ENCODE assay signal across 8 mouse cellular contexts in the genomic region with DNA sequence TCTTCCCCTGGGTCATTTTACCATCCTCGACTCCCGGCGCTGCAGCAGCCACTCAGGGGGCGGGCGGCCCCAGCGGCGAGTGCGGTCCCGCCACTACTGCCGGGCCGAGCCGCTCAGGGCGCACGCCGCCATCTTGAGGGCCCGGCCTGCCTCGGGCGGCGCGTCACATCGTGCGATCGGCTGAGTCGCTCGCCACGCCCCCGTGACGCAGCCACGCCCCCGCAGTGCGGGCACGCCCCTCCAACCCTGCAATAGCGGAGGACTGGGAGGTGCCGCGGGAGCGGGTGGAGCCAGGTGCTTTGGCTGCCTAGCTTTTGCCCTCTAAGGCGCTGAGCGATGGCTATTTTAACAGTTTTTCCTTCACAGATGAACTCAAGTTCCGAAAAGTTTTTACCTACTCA. TPM values are rescaled to one million over a fixed set of nuclear protein-coding genes. Genes with fewer than 3 reads are reported as not detected.
DNase-seq lines count a peak whose midpoint lies in the region; ATAC-seq and TF ChIP-seq lines count a peak whose summit lies in the region.

Gene Mfsd14a (minus strand): TSS at position 215 of the 401 bp plus-strand sequence.

- TF ChIP-seq CTCF in bone marrow macrophage, adult 2 months (IDR thresholded peaks at IDR 0.05; ENCODE audit: low read depth, low read length): no peak
- no peak for TF ChIP-seq CTCF in embryonic fibroblast, embryonic 13.5 days (IDR thresholded peaks at IDR 0.05; ENCODE audit: borderline replicate concordance, insufficient read depth, low read length)

- peak within 1 kb of the TSS; percentile 95 for H3K4me3 ChIP-seq in bone marrow macrophage, adult 2 months (ENCODE audit: insufficient read depth, low read length)
- H3K4me3 ChIP-seq in embryonic fibroblast, embryonic 13.5 days (ENCODE audit: insufficient read depth, low read length): peak within 1 kb of the TSS; percentile 100
- peak within 1 kb of the TSS; percentile 98 for H3K4me3 ChIP-seq in kidney, embryonic 14.5 days (ENCODE audit: low read length)
- H3K4me3 ChIP-seq in limb, embryonic 15.5 days: peak within 1 kb of the TSS; percentile 97

- peak within 1 kb of the TSS; percentile 54 for H3K4me2 ChIP-seq in kidney, embryonic 14.5 days (replicated peaks; ENCODE audit: low read depth, low read length)
- peak within 1 kb of the TSS; percentile 57 for H3K4me2 ChIP-seq in limb, embryonic 15.5 days

- DNase-seq in A20 (ENCODE audit: low read depth, low spot score): peak; percentile 98
- peak; percentile 98 to 99 for DNase-seq in heart, adult 9 months (ENCODE audit: low spot score in 2 of 2)
- DNase-seq in monocyte, adult 2 months (ENCODE audit: low read depth in 1 of 2, low spot score in 2 of 2): peak; percentile 94 to 99
- DNase-seq in spleen, postnatal 36 days (ENCODE audit: low spot score in 2 of 2): peak; percentile 99

- TF ChIP-seq POLR2A in bone marrow macrophage, adult 2 months (IDR thresholded peaks at IDR 0.05; ENCODE audit: borderline replicate concordance, low read depth, low read length): peak; percentile 67; the same call in 1 of the 2 replicates
- peak; percentile 96 for TF ChIP-seq POLR2A in embryonic fibroblast, embryonic 13.5 days (IDR thresholded peaks at IDR 0.05; ENCODE audit: low read depth, low read length)

- H3K27me3 ChIP-seq in kidney, embryonic 14.5 days (ENCODE audit: control insufficient read depth, insufficient read depth, low read length): no peaks in the 10 kb centered on the region
- no peaks in the 10 kb centered on the region for H3K27me3 ChIP-seq in limb, embryonic 15.5 days

- peak within 1 kb of the TSS; percentile 99 for H3K9ac ChIP-seq in kidney, embryonic 14.5 days (ENCODE audit: low read depth, low read length)
- H3K9ac ChIP-seq in limb, embryonic 15.5 days: peak within 1 kb of the TSS; percentile 95

- H3K36me3 ChIP-seq in kidney, embryonic 14.5 days (ENCODE audit: control insufficient read depth, insufficient read depth, low read length): no peaks in the 10 kb centered on the region; the same call in 1 of the 2 replicates
- H3K36me3 ChIP-seq in limb, embryonic 15.5 days: no peaks in the 10 kb centered on the region

- peaks cover 27% of the 10 kb centered on the region for H3K4me1 ChIP-seq in bone marrow macrophage, adult 2 months (ENCODE audit: control insufficient read depth, insufficient read depth, low read length)
- peaks cover 5% of the 10 kb centered on the region for H3K4me1 ChIP-seq in embryonic fibroblast, embryonic 13.5 days (ENCODE audit: control insufficient read depth, insufficient read depth, low read length)
- peaks cover 15% of the 10 kb centered on the region for H3K4me1 ChIP-seq in kidney, embryonic 14.5 days (ENCODE audit: control insufficient read depth, insufficient read depth, low read length)
- peaks cover 8% of the 10 kb centered on the region for H3K4me1 ChIP-seq in limb, embryonic 15.5 days

- WGBS in kidney, embryonic 14.5 days: under 1% methylated on average over 39 of the region's 39 CpGs
- WGBS in limb, embryonic 15.5 days: under 1% methylated on average over 39 of the region's 39 CpGs

- peak; percentile 99 for ATAC-seq in kidney, embryonic 14.5 days (ENCODE audit: low FRiP score, low TSS enrichment)
- peak; percentile 99 for ATAC-seq in limb, embryonic 15.5 days (ENCODE audit: insufficient number of reproducible peaks, low FRiP score, low TSS enrichment, low read depth)

- peak within 1 kb of the TSS; percentile 76 for H3K27ac ChIP-seq in bone marrow macrophage, adult 2 months (ENCODE audit: insufficient read depth, low read depth, low read length)
- H3K27ac ChIP-seq in embryonic fibroblast, embryonic 13.5 days (ENCODE audit: insufficient read depth, low read length): peak within 1 kb of the TSS; percentile 68
- H3K27ac ChIP-seq in kidney, embryonic 14.5 days (ENCODE audit: low read depth, low read length): peak within 1 kb of the TSS; percentile 94
- peak within 1 kb of the TSS; percentile 95 for H3K27ac ChIP-seq in limb, embryonic 15.5 days

- H3K9me3 ChIP-seq in kidney, embryonic 14.5 days (ENCODE audit: control insufficient read depth, low read length): no peaks in the 10 kb centered on the region
- no peaks in the 10 kb centered on the region for H3K9me3 ChIP-seq in limb, embryonic 15.5 days

RNA-seq across cellular contexts. Expression of gene Mfsd14a, which starts in this region (rescaled TPM):
- polyA plus RNA-seq in bone marrow macrophage, adult 2 months (2012; ENCODE audit: insufficient read depth, insufficient read length, missing spikeins): 53.9 and 59.8 TPM in 2 replicates
- 41.4 and 45.4 TPM in 2 replicates for polyA plus RNA-seq in embryonic fibroblast, embryonic 13.5 days (2011; ENCODE audit: insufficient read length, low read depth, missing spikeins)
- 65.6 and 106 TPM in 2 replicates for polyA plus RNA-seq in kidney, embryonic 14.5 days (2014; fragmentation: Nextera tagmentation; extraction: Ambion mirVana)
- 75.1 and 75.3 TPM in 2 replicates for polyA plus RNA-seq in limb, embryonic 15.5 days (2015; fragmentation: Nextera tagmentation; extraction: Ambion mirVana)

Comparison
In these comparisons a context has a peak if more than half of its experiments do, and no peak if none do; other contexts are left out.
1. Peak in every context shown above with its lines: DNase-seq, ATAC-seq, H3K4me3 ChIP-seq and H3K27ac ChIP-seq.